Mouse (Mus musculus) midbrain, embryonic 13.5 days (tissue): Measurements from ENCODE around the gene Dll1. TPM values are rescaled to one million over a fixed set of nuclear protein-coding genes. Genes with fewer than 3 reads are reported as not detected.

Experiments used
- ATAC-seq: fragments of 200-750 bp; cut with Nextera tagmentation; 2 replicates; pipeline ENCODE4 v1.8.0; 2017; ENCODE audit warnings: mild to moderate bottlenecking, moderate TSS enrichment, moderate library complexity
- H3K27ac ChIP-seq: fragments of 300-500 bp; sonication (generic); 2 replicates; pipeline ENCODE4 v1.5.1; 2015; ENCODE audit warnings: inconsistent platforms, mild to moderate bottlenecking, moderate library complexity
- H3K27me3 ChIP-seq: fragments of 300-500 bp; sonication (generic); 2 replicates; pipeline ENCODE4 v1.6.1; 2015; ENCODE audit warnings: mild to moderate bottlenecking, inconsistent platforms
- H3K36me3 ChIP-seq: fragments of 300-500 bp; sonication (generic); 2 replicates; pipeline ENCODE4 v1.6.1; 2015; ENCODE audit warnings: mild to moderate bottlenecking, inconsistent platforms
- H3K4me1 ChIP-seq: fragments of 300-500 bp; sonication (generic); replicated peaks from 2 replicates; pipeline ENCODE4 v1.6.1; 2015; ENCODE audit warnings: inconsistent platforms
- H3K4me2 ChIP-seq: fragments of 300-500 bp; sonication (generic); replicated peaks from 2 replicates; pipeline ENCODE4 v1.6.1; 2015; ENCODE audit warnings: moderate library complexity, mild to moderate bottlenecking, inconsistent platforms
- H3K4me3 ChIP-seq: fragments of 300-500 bp; sonication (generic); replicated peaks from 2 replicates; pipeline ENCODE4 v1.5.1; 2015; ENCODE audit warnings: mild to moderate bottlenecking, inconsistent platforms
- H3K9ac ChIP-seq: fragments of 300-500 bp; sonication (generic); replicated peaks from 2 replicates; pipeline ENCODE4 v1.6.1; 2015; ENCODE audit warnings: mild to moderate bottlenecking, inconsistent platforms
- H3K9me3 ChIP-seq: fragments of 300-500 bp; sonication (generic); 2 replicates; pipeline ENCODE4 v1.6.1; 2016; ENCODE audit warnings: mild to moderate bottlenecking, inconsistent platforms
- WGBS: fragments of 180-500 bp; shearing (Covaris S2); methylation state at CpG from one replicate; pipeline ENCODE4 v1.1.7; 2015; 5-methylcytosine and 5-hydroxymethylcytosine counted together
- polyA plus RNA-seq: library from polyadenylated mRNA; unstranded; fragments of >200 nt; fragmentation: Nextera tagmentation; extraction: Ambion mirVana; gene quantifications from 2 replicates; pipeline ENCODE4 v1.2.1, GENCODE M21; 2015

Gene Dll1
- polyA plus RNA-seq, 1 experiment from 2014 or later = 47.7 TPM

- Histone ChIP-seq H3K4me3 (peak within 1 kb of the TSS; percentile 73), H3K4me1 (peaks cover 37% of the 10 kb centered on the region), H3K4me2 (peak within 1 kb of the TSS; percentile 85), H3K27ac (peak within 1 kb of the TSS; percentile 91), H3K9ac (peak within 1 kb of the TSS; percentile 83), H3K36me3 (no peaks in the 10 kb centered on the region), H3K27me3 (peaks cover 17% of the 10 kb centered on the region), H3K9me3 (no peaks in the 10 kb centered on the region)
- peak; percentile 98 for ATAC-seq
- 0% methylated on average over 31 of the region's 31 CpGs for WGBS
These were observed 19.5 kb upstream of the Dll1 start, which contains the start of gene Fam120b for GRCm38 (mm10) chr17:15395997-15396675. Gene Fam120b, plus strand, starts transcription at chr17:15396202.

DNA sequence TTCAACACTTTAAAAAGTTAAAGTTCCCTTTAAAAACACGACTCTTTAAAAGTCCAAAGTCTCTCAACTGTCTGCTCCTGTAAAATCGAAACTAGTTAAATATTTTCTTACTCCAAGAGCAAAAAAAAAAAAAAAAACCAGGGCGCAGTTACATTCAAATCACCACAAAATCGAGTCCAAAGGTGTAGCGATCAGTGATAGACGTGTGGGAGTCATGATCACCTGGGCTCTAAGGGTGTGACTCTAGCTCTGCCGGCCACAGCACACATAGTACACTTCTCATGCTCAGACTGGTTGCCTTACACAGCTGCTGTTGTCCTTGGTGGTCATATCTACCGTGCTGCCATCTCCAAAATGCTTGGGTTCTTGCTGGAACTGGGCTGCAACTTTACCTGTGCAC is 12.7 kb upstream of the Dll1 start:
- Histone ChIP-seq H3K4me1 (no peaks in the 10 kb centered on the region), H3K9ac (no peak overlapping the region), H3K4me2 (no peak overlapping the region), H3K27me3 (peaks cover 35% of the 10 kb centered on the region), H3K27ac (no peak overlapping the region), H3K36me3 (no peaks in the 10 kb centered on the region), H3K9me3 (no peaks in the 10 kb centered on the region), H3K4me3 (no peak overlapping the region)
- no peak for ATAC-seq
- WGBS = 83% methylated on average over 8 of the region's 8 CpGs

- 83% methylated on average over 4 of the region's 4 CpGs for WGBS
- no peak for ATAC-seq
- peaks cover 35% of the 10 kb centered on the region for H3K27me3 ChIP-seq
These were observed 12.2 kb upstream of the Dll1 start for GRCm38 (mm10) chr17:15388892-15389291.

DNA sequence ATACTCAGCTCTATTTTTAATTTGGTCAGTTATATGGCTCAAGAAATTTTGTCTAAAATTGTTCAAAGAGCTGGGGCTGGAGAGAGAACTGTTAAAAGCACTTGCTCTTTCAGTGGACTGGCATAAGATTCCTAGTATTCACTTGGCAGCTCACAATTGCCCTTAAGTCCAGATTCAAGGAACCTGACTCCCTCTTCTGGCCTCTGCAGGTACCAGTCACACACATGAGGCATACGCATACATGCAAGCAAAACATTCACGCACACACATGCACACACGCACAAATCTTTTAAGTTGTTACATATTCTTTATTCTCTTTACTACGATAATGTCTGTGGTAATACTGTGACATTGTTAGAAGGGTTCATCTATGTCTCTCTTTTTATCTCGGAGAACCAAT is 6.7 kb upstream of the Dll1 start:
- no peak overlapping the region for H3K4me3 ChIP-seq
- no peak overlapping the region for H3K9ac ChIP-seq
- H3K36me3 ChIP-seq = no peaks in the 10 kb centered on the region

More at GRCm38 (mm10) chr17:15388892-15389291, 12.2 kb upstream of the Dll1 start:
- Histone ChIP-seq H3K4me3 (no peak overlapping the region), H3K4me1 (no peaks in the 10 kb centered on the region), H3K9me3 (no peaks in the 10 kb centered on the region), H3K27ac (no peak overlapping the region), H3K36me3 (no peaks in the 10 kb centered on the region), H3K9ac (no peak overlapping the region), H3K4me2 (no peak overlapping the region)

GRCm38 (mm10) chr17:15381869-15382660 is 5.4 kb upstream of the Dll1 start:
- H3K4me2 ChIP-seq = peak overlapping the region; percentile 94

More for the DNA sequence above, 6.7 kb upstream of the Dll1 start:
- Histone ChIP-seq H3K27ac (no peak overlapping the region), H3K4me2 (no peak overlapping the region), H3K27me3 (peaks cover 31% of the 10 kb centered on the region), H3K9me3 (no peaks in the 10 kb centered on the region), H3K4me1 (peaks cover 44% of the 10 kb centered on the region)
- ATAC-seq = no peak
- WGBS = 98% methylated on average over 5 of the region's 5 CpGs

GRCm38 (mm10) chr17:15381092-15381860 is 4.6 kb upstream of the Dll1 start:
- H3K4me3 ChIP-seq = peak overlapping the region; percentile 42
- peaks cover 22% of the 10 kb centered on the region for H3K27me3 ChIP-seq
- peak; percentile 51 for ATAC-seq
- peak overlapping the region; percentile 52 for H3K9ac ChIP-seq
- H3K36me3 ChIP-seq = no peaks in the 10 kb centered on the region
- H3K4me2 ChIP-seq = peak overlapping the region; percentile 94
- under 1% methylated on average over 22 of the region's 22 CpGs for WGBS
- H3K27ac ChIP-seq = peak overlapping the region; percentile 76
- H3K4me1 ChIP-seq = peaks cover 61% of the 10 kb centered on the region
- H3K9me3 ChIP-seq = no peaks in the 10 kb centered on the region

More at GRCm38 (mm10) chr17:15381869-15382660, 5.4 kb upstream of the Dll1 start:
- WGBS = 3% methylated on average over 7 of the region's 7 CpGs
- Histone ChIP-seq H3K27ac (0 out of 2 replicates have a peak overlapping the region, but pooled peaks have one; percentile 76), H3K9ac (no peak overlapping the region), H3K9me3 (no peaks in the 10 kb centered on the region), H3K4me1 (peaks cover 57% of the 10 kb centered on the region), H3K36me3 (no peaks in the 10 kb centered on the region), H3K27me3 (peaks cover 27% of the 10 kb centered on the region), H3K4me3 (no peak overlapping the region)
- no peak for ATAC-seq

GRCm38 (mm10) chr17:15380641-15381051 is 4.0 kb upstream of the Dll1 start:
- Histone ChIP-seq H3K27me3 (peaks cover 22% of the 10 kb centered on the region), H3K4me2 (peak overlapping the region; percentile 94), H3K27ac (peak overlapping the region; percentile 76), H3K9me3 (no peaks in the 10 kb centered on the region), H3K36me3 (no peaks in the 10 kb centered on the region), H3K4me1 (peaks cover 61% of the 10 kb centered on the region), H3K4me3 (peak overlapping the region; percentile 42), H3K9ac (peak overlapping the region; percentile 52)
- under 1% methylated on average over 27 of the region's 27 CpGs for WGBS
- ATAC-seq = peak; percentile 38

- Histone ChIP-seq H3K36me3 (no peaks in the 10 kb centered on the region), H3K27me3 (peaks cover 20% of the 10 kb centered on the region), H3K4me2 (peak overlapping the region; percentile 94), H3K9ac (peak overlapping the region; percentile 52), H3K4me1 (peaks cover 61% of the 10 kb centered on the region), H3K27ac (peak overlapping the region; percentile 30; the same call in 1 of the 2 replicates), H3K9me3 (no peaks in the 10 kb centered on the region), H3K4me3 (peak overlapping the region; percentile 42)
- no peak for ATAC-seq
- WGBS = 6% methylated on average over 17 of the region's 17 CpGs
These were observed 3.3 kb upstream of the Dll1 start for GRCm38 (mm10) chr17:15379741-15380526.

DNA sequence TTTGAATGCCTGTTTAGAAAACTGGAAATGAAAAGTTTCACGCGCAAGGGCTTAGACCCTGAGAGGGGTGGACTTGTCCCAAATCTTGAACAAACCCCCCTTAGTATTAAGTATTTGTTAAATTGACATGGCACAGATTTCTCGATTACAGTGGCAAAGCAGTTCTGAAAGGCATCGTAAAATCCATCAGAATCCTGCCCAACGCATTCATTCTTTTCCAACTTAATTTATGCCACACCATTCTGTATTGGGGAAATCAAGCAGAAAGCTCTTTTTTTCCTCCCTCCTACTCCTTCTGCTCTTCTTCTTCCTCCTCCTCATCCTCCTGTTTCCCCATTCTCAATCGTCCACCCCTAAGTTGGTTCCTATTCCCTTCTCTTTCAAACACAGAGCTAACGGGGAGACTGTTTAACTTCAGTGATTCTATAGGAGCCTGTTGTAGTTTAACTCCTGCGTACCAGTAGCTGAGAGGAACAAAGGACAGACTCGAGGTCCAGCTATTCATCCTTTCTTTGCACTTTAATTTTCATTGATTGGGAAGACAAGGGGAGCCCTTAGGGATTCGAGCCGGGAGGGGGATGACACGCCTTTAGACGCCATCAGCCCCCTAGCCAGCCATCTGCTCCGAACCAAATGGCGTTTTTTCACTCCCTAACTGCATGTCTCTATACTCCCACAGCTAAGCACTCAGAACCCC is 1.9 kb upstream of the Dll1 start:
- peaks cover 10% of the 10 kb centered on the region for H3K27me3 ChIP-seq
- ATAC-seq = no peak
- no peaks in the 10 kb centered on the region for H3K9me3 ChIP-seq
- WGBS = 1% methylated on average over 15 of the region's 15 CpGs
- no peak overlapping the region for H3K4me3 ChIP-seq
- H3K36me3 ChIP-seq = no peaks in the 10 kb centered on the region
- H3K9ac ChIP-seq = 0 out of 2 replicates have a peak overlapping the region, but pooled peaks have one; percentile 8
- H3K4me2 ChIP-seq = peak overlapping the region; percentile 94
- peak overlapping the region; percentile 99 for H3K27ac ChIP-seq
- peaks cover 73% of the 10 kb centered on the region for H3K4me1 ChIP-seq

GRCm38 (mm10) chr17:15377901-15378300 is 1.2 kb upstream of the Dll1 start:
- Histone ChIP-seq H3K4me2 (peak overlapping the region; percentile 94), H3K9me3 (no peaks in the 10 kb centered on the region), H3K4me3 (peak overlapping the region; percentile 94; the same call in 1 of the 2 replicates), H3K27me3 (peaks cover 5% of the 10 kb centered on the region), H3K36me3 (peaks cover 4% of the 10 kb centered on the region; the same call in 1 of the 2 replicates), H3K4me1 (peaks cover 79% of the 10 kb centered on the region), H3K27ac (peak overlapping the region; percentile 99), H3K9ac (peak overlapping the region; percentile 96)
- ATAC-seq = no peak
- 0% methylated on average over 1 of the region's 1 CpGs for WGBS
